Mouse (Mus musculus): ENCODE data around the gene Eif4b. TPM values are rescaled to one million over a fixed set of nuclear protein-coding genes. Genes with fewer than 3 reads are reported as not detected.
A peak's percentile ranks its signal among the peaks of the same experiment; 100 is the strongest.

The Eif4b gene
- total and polyA plus RNA-seq, 3 experiments: 536 to 652 (median 555) TPM

DNA sequence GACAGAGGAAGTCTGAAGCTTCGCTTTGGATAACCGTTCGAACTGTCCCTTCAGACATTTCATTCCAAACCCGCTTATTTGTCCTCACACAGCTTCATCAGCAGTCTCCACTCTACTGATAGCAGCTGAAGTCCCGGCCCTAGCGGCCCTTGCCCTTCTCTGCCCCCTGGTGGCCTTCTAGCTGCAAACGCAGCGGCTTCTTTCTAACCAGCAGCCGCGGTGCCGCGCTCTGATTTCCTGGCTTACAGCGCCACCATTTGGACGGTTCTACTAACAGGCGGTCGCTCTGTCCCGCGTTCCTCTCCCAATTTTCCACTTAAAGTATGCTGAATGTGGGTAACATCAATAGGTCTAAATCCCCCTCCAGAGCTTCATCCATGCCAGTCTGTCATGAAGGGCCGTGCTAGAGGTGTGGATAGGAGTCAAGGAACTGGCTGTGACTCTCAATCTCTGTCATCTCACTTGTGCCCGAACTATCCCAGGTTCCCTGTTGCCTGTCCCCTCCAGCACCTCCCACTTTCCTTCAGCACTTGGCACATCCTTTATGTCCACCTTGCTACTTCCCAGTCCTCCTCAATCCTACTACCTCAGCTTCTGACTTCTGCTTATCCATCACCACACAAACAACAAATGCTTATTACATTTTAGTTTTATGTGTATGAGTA is 7.8 kb upstream of the Eif4b start:
- no peaks in the 10 kb centered on the region for H3K79me2 ChIP-seq (replicated peaks; ENCODE audit: control insufficient read depth, extremely low read depth, insufficient read depth, poor library complexity, severe bottlenecking)
- dilution Hi-C loops (cut with MboI; ENCODE audit: extremely low pct_ligation_motif_present, extremely low pct_unique_long_range_greater_than_20kb, low sequenced_read_pairs) (no loop called here), in situ Hi-C loops (cut with MboI; ENCODE audit: low pct_ligation_motif_present, low pct_unique_long_range_greater_than_20kb, low sequenced_read_pairs) (loop anchor here (5.0 to 10.0 kb wide), 3 partner anchors 73 to 631 kb away; partner anchors contain the start of gene Krt87)
- peak; percentile 96 for DNase-seq (ENCODE audit: extremely low read depth)
- H3K27me3 ChIP-seq (replicated peaks): peaks cover 51% of the 10 kb centered on the region
- peaks cover 15 to 54% of the 10 kb centered on the region in 2 experiments for H3K4me1 ChIP-seq (ENCODE audit: control insufficient read depth in 1 of 2, insufficient read depth in 2 of 2)
- H3K9ac ChIP-seq (ENCODE audit: insufficient read depth, low read depth): no peak overlapping the region
- no peaks in the 10 kb centered on the region for H3K36me3 ChIP-seq (replicated peaks in 1 of 2; ENCODE audit: control insufficient read depth in 1 of 2, insufficient read depth in 1 of 2, low read length in 1 of 2)
- peaks cover 3% of the 10 kb centered on the region for H3K9me3 ChIP-seq (replicated peaks; ENCODE audit: low read length)
- no peak overlapping the region for H3K4me3 ChIP-seq (replicated peaks in 1 of 3; ENCODE audit: low read depth in 2 of 3, low read length in 2 of 3, poor library complexity in 1 of 3)
- peak overlapping the region; percentile 62 for H3K4me2 ChIP-seq (ENCODE audit: insufficient read depth, low read depth, poor library complexity, severe bottlenecking)
- no peak overlapping the region for H3K27ac ChIP-seq (ENCODE audit: insufficient read depth, low read depth)
- TF ChIP-seq USF1 (IDR thresholded peaks at IDR 0.05; ENCODE audit: low read depth, low read length): no peak
- TF ChIP-seq POLR2AphosphoS2 (IDR thresholded peaks at IDR 0.05; ENCODE audit: low read depth, low read length): no peak
- peak; percentile 73 for TF ChIP-seq MEF2A (IDR thresholded peaks at IDR 0.05; ENCODE audit: borderline replicate concordance, low read depth, low read length)
- peak; percentile 91 to 100 for TF ChIP-seq CTCF (conservative IDR thresholded peaks at IDR 0.05 in 1 of 2, IDR thresholded peaks at IDR 0.05 in 1 of 2; ENCODE audit: low read depth in 2 of 2, low read length in 2 of 2)
- no peak for TF ChIP-seq ZKSCAN1 (IDR thresholded peaks at IDR 0.05; ENCODE audit: borderline replicate concordance, low read depth, low read length)
- no peak for TF ChIP-seq MAFK (IDR thresholded peaks at IDR 0.05; ENCODE audit: insufficient replicate concordance, low read length)
- TF ChIP-seq EP300 (IDR thresholded peaks at IDR 0.05; ENCODE audit: low read length): peak; percentile 32; the same call in 1 of the 2 replicates
- TF ChIP-seq SIN3A (IDR thresholded peaks at IDR 0.05; ENCODE audit: low read length): peak; percentile 68; the same call in 1 of the 2 replicates
- peak; percentile 25; the same call in 1 of the 2 replicates for TF ChIP-seq HCFC1 (IDR thresholded peaks at IDR 0.05; ENCODE audit: low read depth, low read length)
- peak; percentile 52; the same call in 1 of the 2 replicates for TF ChIP-seq E2F4 (IDR thresholded peaks at IDR 0.05; ENCODE audit: insufficient replicate concordance, low read depth, low read length)
- no peak; the same call in 1 of the 2 replicates for TF ChIP-seq TCF12 (IDR thresholded peaks at IDR 0.05; ENCODE audit: low read depth, low read length)
- peak; percentile 29; the same call in 1 of the 2 replicates for TF ChIP-seq BHLHE40 (IDR thresholded peaks at IDR 0.05; ENCODE audit: low read depth, low read length)
- 0 out of 2 replicates have a peak, but pooled peaks have one; percentile 19 for TF ChIP-seq POLR2A (IDR thresholded peaks at IDR 0.05; ENCODE audit: low read depth, low read length)
- peak; percentile 28; the same call in 1 of the 2 replicates for TF ChIP-seq JUND (conservative IDR thresholded peaks at IDR 0.05; ENCODE audit: low read depth, low read length)
- TF ChIP-seq UBTF (IDR thresholded peaks at IDR 0.05; ENCODE audit: low read depth, low read length): no peak
- TF ChIP-seq ETS1 (conservative IDR thresholded peaks at IDR 0.05; ENCODE audit: low read depth, low read length): no peak
- no peak for TF ChIP-seq JUN (IDR thresholded peaks at IDR 0.05; ENCODE audit: insufficient read depth, low read depth, low read length)
- no peak for TF ChIP-seq MAZ (IDR thresholded peaks at IDR 0.05; ENCODE audit: low read depth, low read length)
- TF ChIP-seq RAD21 (IDR thresholded peaks at IDR 0.05; ENCODE audit: low read depth, low read length): no peak; the same call in none of the 2 replicates
- no peak for TF ChIP-seq KAT2A (IDR thresholded peaks at IDR 0.05; ENCODE audit: insufficient replicate concordance, low read length)
- peak; percentile 100 for TF ChIP-seq SMC3 (IDR thresholded peaks at IDR 0.05; ENCODE audit: low read depth, low read length)
- peak; percentile 57 for TF ChIP-seq ELF1 (IDR thresholded peaks at IDR 0.05; ENCODE audit: low read depth, low read length)
- no peak for TF ChIP-seq MAX (IDR thresholded peaks at IDR 0.05; ENCODE audit: low read length)
- no peak for TF ChIP-seq TBP (conservative IDR thresholded peaks at IDR 0.05; ENCODE audit: low read depth, low read length)
- no peak for TF ChIP-seq NRF1 (IDR thresholded peaks at IDR 0.05; ENCODE audit: low read depth, low read length)
- TF ChIP-seq GABPA (IDR thresholded peaks at IDR 0.05; ENCODE audit: insufficient replicate concordance, low read depth, low read length): no peak
- TF ChIP-seq CHD2 (IDR thresholded peaks at IDR 0.05; ENCODE audit: low read length): no peak
- no peak for TF ChIP-seq ZNF384 (IDR thresholded peaks at IDR 0.05; ENCODE audit: low read depth, low read length)
- no peak for TF ChIP-seq MYC (IDR thresholded peaks at IDR 0.05; ENCODE audit: low read depth, low read length)
- TF ChIP-seq IRF4 (IDR thresholded peaks at IDR 0.05; ENCODE audit: low read depth, low read length): peak; percentile 66; the same call in 1 of the 2 replicates
- no peak for TF ChIP-seq USF2 (conservative IDR thresholded peaks at IDR 0.05; ENCODE audit: low read depth, low read length)
- peak; percentile 79; the same call in 1 of the 2 replicates for TF ChIP-seq NELFE (IDR thresholded peaks at IDR 0.05; ENCODE audit: low read depth, low read length)
- TF ChIP-seq PAX5 (IDR thresholded peaks at IDR 0.05; ENCODE audit: low read length): no peak
- no peak for TF ChIP-seq RCOR1 (conservative IDR thresholded peaks at IDR 0.05; ENCODE audit: low read depth, low read length)
- TF ChIP-seq ZC3H11A (IDR thresholded peaks at IDR 0.05; ENCODE audit: low read depth, low read length): peak; percentile 98
- no peak for TF ChIP-seq CHD1 (IDR thresholded peaks at IDR 0.05; ENCODE audit: low read depth, low read length)
- TF ChIP-seq MXI1 (IDR thresholded peaks at IDR 0.05; ENCODE audit: low read depth, low read length): 0 out of 2 replicates have a peak, but pooled peaks have one; percentile 30
- TF ChIP-seq ZMIZ1 (IDR thresholded peaks at IDR 0.05; ENCODE audit: low read depth, low read length): no peak
